Mouse (Mus musculus) kidney, adult 2 months (tissue): ENCODE measurements around the gene Prr29. TPM values are rescaled to one million over a fixed set of nuclear protein-coding genes. Genes with fewer than 3 reads are reported as not detected.

Experiments
- DNase-seq: peaks from one replicate; pipeline ENCODE4 v3.0.0; 2021
- H3K27ac ChIP-seq: fragments of 200-500 bp; 2 replicates; pipeline ENCODE4 v1.5.1; 2012; ENCODE audit warnings: low read depth, low read length, control low read depth, inconsistent platforms; ENCODE audit not compliant: insufficient read depth
- H3K27me3 ChIP-seq: fragments of 200-500 bp; replicated peaks from 2 replicates; pipeline ENCODE4 v1.6.1; 2012; ENCODE audit warnings: mild to moderate bottlenecking, moderate library complexity, low read length, inconsistent platforms; ENCODE audit not compliant: control insufficient read depth, insufficient read depth
- H3K36me3 ChIP-seq: fragments of 200-500 bp; 2 replicates; pipeline ENCODE4 v1.6.1; 2012; ENCODE audit warnings: mild to moderate bottlenecking, moderate library complexity, low read length, inconsistent platforms; ENCODE audit not compliant: control insufficient read depth, insufficient read depth
- H3K4me1 ChIP-seq: fragments of 200-500 bp; 2 replicates; pipeline ENCODE4 v1.6.1; 2011; ENCODE audit warnings: low read length; ENCODE audit not compliant: control insufficient read depth, insufficient read depth
- H3K4me3 ChIP-seq: fragments of 200-500 bp; 2 replicates; pipeline ENCODE4 v1.5.1; 2011; ENCODE audit warnings: mild to moderate bottlenecking, low read depth, low read length, control low read depth; ENCODE audit not compliant: insufficient read depth
- CTCF ChIP-seq: fragments of 200-500 bp; conservative IDR thresholded peaks from 2 replicates; pipeline ENCODE4 v1.5.1; 2011; ENCODE audit warnings: low read depth, mild to moderate bottlenecking, control low read depth, low read length, moderate library complexity, mixed read lengths; ENCODE audit not compliant: insufficient read depth, insufficient read length
- POLR2A ChIP-seq: fragments of 200-500 bp; IDR thresholded peaks from one replicate; pipeline ENCODE4 v1.6.1; 2011; ENCODE audit warnings: low read depth, low read length, control low read depth
- WGBS: fragments of 180-500 bp; shearing (Covaris S2); methylation state at CpG from one replicate; pipeline ENCODE4 v1.1.7; 2018; 5-methylcytosine and 5-hydroxymethylcytosine counted together
- polyA plus RNA-seq: library from polyadenylated mRNA; depleted of rRNA; stranded (reverse); fragments of >200 nt; gene quantifications from 2 replicates; pipeline ENCODE4 v1.2.3, GENCODE M21; 2012

The Prr29 gene
- polyA plus RNA-seq, 1 experiment = 0.58 TPM

GRCm38 (mm10) chr11:106340990-106341520, 24.2 kb upstream of the Prr29 start:
- H3K4me3 ChIP-seq = no peak overlapping the region
- 72% methylated on average over 9 of the region's 9 CpGs for WGBS
- DNase-seq = peak; percentile 46

GRCm38 (mm10) chr11:106344910-106345309, 20.4 kb upstream of the Prr29 start:
- H3K4me3 ChIP-seq = no peak overlapping the region
- no peaks in the 10 kb centered on the region for H3K27me3 ChIP-seq
- 42% methylated on average over 6 of the region's 6 CpGs for WGBS
- H3K4me1 ChIP-seq = no peaks in the 10 kb centered on the region
- no peak overlapping the region for H3K27ac ChIP-seq
- TF ChIP-seq CTCF = no peak
- TF ChIP-seq POLR2A = no peak
- DNase-seq = no peak
- no peaks in the 10 kb centered on the region for H3K36me3 ChIP-seq

More at GRCm38 (mm10) chr11:106340990-106341520, 24.2 kb upstream of the Prr29 start:
- Histone ChIP-seq H3K36me3 (no peaks in the 10 kb centered on the region), H3K27ac (no peak overlapping the region), H3K27me3 (no peaks in the 10 kb centered on the region), H3K4me1 (no peaks in the 10 kb centered on the region)
- TF ChIP-seq POLR2A (no peak), CTCF (no peak)

- Histone ChIP-seq H3K4me1 (no peaks in the 10 kb centered on the region), H3K27me3 (no peaks in the 10 kb centered on the region), H3K36me3 (no peaks in the 10 kb centered on the region), H3K27ac (no peak overlapping the region), H3K4me3 (no peak overlapping the region)
- 85% methylated on average over 6 of the region's 6 CpGs for WGBS
- DNase-seq = no peak
- no peak for TF ChIP-seq CTCF
- no peak for TF ChIP-seq POLR2A
These were observed 15.5 kb upstream of the Prr29 start for GRCm38 (mm10) chr11:106349772-106350171.

GRCm38 (mm10) chr11:106350853-106351252, 14.4 kb upstream of the Prr29 start:
- H3K36me3 ChIP-seq = no peaks in the 10 kb centered on the region
- 61% methylated on average over 5 of the region's 5 CpGs for WGBS
- no peaks in the 10 kb centered on the region for H3K4me1 ChIP-seq
- no peak for TF ChIP-seq CTCF
- no peak overlapping the region for H3K4me3 ChIP-seq
- no peaks in the 10 kb centered on the region for H3K27me3 ChIP-seq
- DNase-seq = no peak
- H3K27ac ChIP-seq = no peak overlapping the region

GRCm38 (mm10) chr11:106351253-106351652, 14.0 kb upstream of the Prr29 start:
- WGBS = 65% methylated on average over 3 of the region's 3 CpGs
- Histone ChIP-seq H3K36me3 (no peaks in the 10 kb centered on the region), H3K27me3 (no peaks in the 10 kb centered on the region), H3K27ac (no peak overlapping the region), H3K4me1 (no peaks in the 10 kb centered on the region), H3K4me3 (no peak overlapping the region)
- TF ChIP-seq CTCF (no peak), POLR2A (no peak)
- no peak for DNase-seq

- 80% methylated on average over 4 of the region's 4 CpGs for WGBS
- Histone ChIP-seq H3K36me3 (no peaks in the 10 kb centered on the region), H3K27me3 (no peaks in the 10 kb centered on the region), H3K4me1 (no peaks in the 10 kb centered on the region), H3K4me3 (no peak overlapping the region), H3K27ac (no peak overlapping the region)
- TF ChIP-seq POLR2A (no peak), CTCF (no peak)
- DNase-seq = no peak
These were observed 13.3 kb upstream of the Prr29 start for GRCm38 (mm10) chr11:106351941-106352340.

GRCm38 (mm10) chr11:106353188-106353587, 12.1 kb upstream of the Prr29 start, which contains the start of gene Scn4a:
Gene Scn4a (minus strand): TSS chr11:106353288.
- Histone ChIP-seq H3K36me3 (no peaks in the 10 kb centered on the region), H3K27ac (no peak within 1 kb of the TSS), H3K4me1 (no peaks in the 10 kb centered on the region), H3K4me3 (no peak within 1 kb of the TSS), H3K27me3 (no peaks in the 10 kb centered on the region)
- 62% methylated on average over 12 of the region's 12 CpGs for WGBS
- TF ChIP-seq POLR2A (no peak), CTCF (no peak)
- no peak for DNase-seq
